Mouse (Mus musculus) intestine, embryonic 15.5 days (tissue): ENCODE measurements at regions not wholly inside any gene's neighbourhood (a gene's known extent, or its start where the extent isn't known, plus 50 kb on each side); places are given as distances from the start of the nearest gene placed in this dataset.

Experiments used
- ATAC-seq: fragments of 200-750 bp; cut with Nextera tagmentation; 2 replicates; pipeline ENCODE4 v1.8.0; 2017; ENCODE audit warnings: moderate TSS enrichment, moderate library complexity
- H3K27ac ChIP-seq: fragments of 300-500 bp; sonication (generic); 2 replicates; pipeline ENCODE4 v1.5.1; 2015; ENCODE audit warnings: mild to moderate bottlenecking, inconsistent platforms
- H3K27me3 ChIP-seq: fragments of 300-500 bp; sonication (generic); replicated peaks from 2 replicates; pipeline ENCODE4 v1.6.1; 2015; ENCODE audit warnings: inconsistent platforms
- H3K36me3 ChIP-seq: fragments of 300-500 bp; sonication (generic); 2 replicates; pipeline ENCODE4 v1.6.1; 2015; ENCODE audit warnings: inconsistent platforms
- H3K4me1 ChIP-seq: fragments of 300-500 bp; sonication (generic); replicated peaks from 2 replicates; pipeline ENCODE4 v1.6.1; 2015; ENCODE audit warnings: inconsistent platforms
- H3K4me2 ChIP-seq: fragments of 300-500 bp; sonication (generic); replicated peaks from 2 replicates; pipeline ENCODE4 v1.6.1; 2015; ENCODE audit warnings: mild to moderate bottlenecking, inconsistent platforms
- H3K4me3 ChIP-seq: fragments of 300-500 bp; sonication (generic); replicated peaks from 2 replicates; pipeline ENCODE4 v1.5.1; 2015; ENCODE audit warnings: inconsistent platforms
- H3K9ac ChIP-seq: fragments of 300-500 bp; sonication (generic); 2 replicates; pipeline ENCODE4 v1.6.1; 2015; ENCODE audit warnings: inconsistent platforms
- H3K9me3 ChIP-seq: fragments of 300-500 bp; sonication (generic); 2 replicates; pipeline ENCODE4 v1.6.1; 2016; ENCODE audit warnings: inconsistent platforms
- WGBS: fragments of 180-500 bp; shearing (Covaris S2); methylation state at CpG from one replicate; pipeline ENCODE4 v1.1.7; 2015; 5-methylcytosine and 5-hydroxymethylcytosine counted together

DNA sequence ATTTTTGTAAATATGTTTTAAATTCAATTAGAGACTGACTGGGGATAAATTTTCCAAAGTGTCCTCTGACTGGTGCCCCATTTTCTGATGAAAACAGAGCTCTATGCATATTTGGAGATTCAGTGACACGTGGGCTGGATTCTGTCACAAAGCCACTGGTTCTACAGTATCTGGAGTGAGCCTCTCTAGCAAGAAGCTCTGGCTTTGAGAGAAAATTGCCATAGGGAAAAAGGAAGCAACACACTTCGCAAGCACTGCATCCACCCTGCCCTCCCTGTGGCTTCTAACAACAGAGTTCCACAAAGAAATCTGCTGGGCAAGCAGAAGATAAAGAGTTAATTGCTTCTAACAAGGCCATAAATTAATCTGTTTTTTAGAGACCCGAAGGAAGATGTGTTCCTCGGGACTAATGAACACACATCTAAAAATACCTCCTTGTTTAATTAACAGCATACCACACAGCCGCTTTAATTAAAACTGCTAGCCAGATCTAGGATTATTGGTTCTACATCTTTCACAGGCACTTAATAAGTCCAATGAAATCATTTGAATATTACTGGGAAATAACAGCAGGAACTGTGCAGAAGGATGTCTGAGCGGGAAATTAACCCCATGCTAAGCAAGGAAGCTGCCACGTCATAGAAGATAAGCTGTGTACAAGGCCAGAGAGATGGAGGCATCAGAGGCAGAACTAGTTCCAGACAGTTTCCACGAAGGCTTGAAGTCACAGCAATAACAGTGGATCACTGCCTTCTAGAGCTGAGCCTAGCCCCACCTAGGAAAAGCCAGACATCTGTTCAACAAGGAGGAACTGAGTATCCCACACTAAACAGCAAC, 113.7 kb upstream of the Ccdc85a start:
- Histone ChIP-seq H3K9me3 (no peaks in the 10 kb centered on the region), H3K27me3 (no peaks in the 10 kb centered on the region), H3K4me3 (no peak overlapping the region), H3K4me1 (no peaks in the 10 kb centered on the region), H3K9ac (no peak overlapping the region), H3K27ac (no peak overlapping the region), H3K4me2 (no peak overlapping the region), H3K36me3 (no peaks in the 10 kb centered on the region)
- WGBS: 27% methylated on average over 8 of the region's 8 CpGs
- no peak for ATAC-seq

DNA sequence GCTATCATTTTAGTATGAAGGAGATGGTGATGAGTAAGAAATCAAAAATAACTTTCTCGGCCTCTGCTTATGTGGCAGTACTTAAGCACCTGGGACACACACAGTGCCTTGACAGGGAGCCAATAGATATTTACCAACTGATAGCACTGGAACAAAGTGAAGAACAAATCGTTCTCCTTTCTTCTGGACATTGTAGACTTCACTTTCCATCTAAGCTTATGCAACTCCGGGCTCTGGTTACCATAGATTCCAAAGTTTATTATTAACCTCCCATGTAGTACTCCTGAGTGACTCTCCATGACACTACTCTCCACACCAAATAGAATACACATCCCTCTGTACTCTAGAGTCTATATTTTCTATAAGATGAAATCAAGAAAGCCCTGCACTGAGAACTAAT, 110.9 kb upstream of the Ccdc85a start:
- no peak overlapping the region for H3K4me2 ChIP-seq
- H3K9me3 ChIP-seq: no peaks in the 10 kb centered on the region
- H3K36me3 ChIP-seq: no peaks in the 10 kb centered on the region
- no peak for ATAC-seq
- H3K4me1 ChIP-seq: no peaks in the 10 kb centered on the region
- H3K9ac ChIP-seq: no peak overlapping the region
- no peak overlapping the region for H3K4me3 ChIP-seq
- no peaks in the 10 kb centered on the region for H3K27me3 ChIP-seq
- H3K27ac ChIP-seq: no peak overlapping the region
- WGBS: 63% methylated on average over 3 of the region's 3 CpGs

DNA sequence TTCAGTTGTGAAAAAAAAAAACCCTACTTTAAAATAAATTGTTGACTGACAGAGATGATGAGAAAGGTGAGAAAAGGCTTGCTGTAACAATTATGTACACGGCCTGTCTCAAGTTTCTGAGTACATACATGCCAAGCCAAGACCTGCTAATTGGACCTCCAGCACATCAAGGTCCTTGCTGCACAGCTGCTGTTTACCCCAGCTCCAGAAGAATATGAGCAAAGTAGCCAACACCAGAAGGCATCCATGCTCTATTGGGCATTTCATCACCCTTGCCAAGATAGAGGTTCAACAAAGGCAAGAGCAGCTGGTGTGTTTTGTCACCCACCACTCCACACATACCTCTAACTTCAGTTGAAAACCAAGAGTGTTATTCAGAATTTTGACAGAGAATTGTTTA, 109.2 kb upstream of the Ccdc85a start:
- WGBS: 44% methylated on average over 1 of the region's 1 CpGs
- no peak for ATAC-seq
- Histone ChIP-seq H3K4me2 (no peak overlapping the region), H3K36me3 (no peaks in the 10 kb centered on the region), H3K4me3 (no peak overlapping the region), H3K9me3 (no peaks in the 10 kb centered on the region), H3K27ac (0 out of 2 replicates have a peak overlapping the region, but pooled peaks have one; percentile 17), H3K27me3 (no peaks in the 10 kb centered on the region), H3K4me1 (no peaks in the 10 kb centered on the region), H3K9ac (no peak overlapping the region)

DNA sequence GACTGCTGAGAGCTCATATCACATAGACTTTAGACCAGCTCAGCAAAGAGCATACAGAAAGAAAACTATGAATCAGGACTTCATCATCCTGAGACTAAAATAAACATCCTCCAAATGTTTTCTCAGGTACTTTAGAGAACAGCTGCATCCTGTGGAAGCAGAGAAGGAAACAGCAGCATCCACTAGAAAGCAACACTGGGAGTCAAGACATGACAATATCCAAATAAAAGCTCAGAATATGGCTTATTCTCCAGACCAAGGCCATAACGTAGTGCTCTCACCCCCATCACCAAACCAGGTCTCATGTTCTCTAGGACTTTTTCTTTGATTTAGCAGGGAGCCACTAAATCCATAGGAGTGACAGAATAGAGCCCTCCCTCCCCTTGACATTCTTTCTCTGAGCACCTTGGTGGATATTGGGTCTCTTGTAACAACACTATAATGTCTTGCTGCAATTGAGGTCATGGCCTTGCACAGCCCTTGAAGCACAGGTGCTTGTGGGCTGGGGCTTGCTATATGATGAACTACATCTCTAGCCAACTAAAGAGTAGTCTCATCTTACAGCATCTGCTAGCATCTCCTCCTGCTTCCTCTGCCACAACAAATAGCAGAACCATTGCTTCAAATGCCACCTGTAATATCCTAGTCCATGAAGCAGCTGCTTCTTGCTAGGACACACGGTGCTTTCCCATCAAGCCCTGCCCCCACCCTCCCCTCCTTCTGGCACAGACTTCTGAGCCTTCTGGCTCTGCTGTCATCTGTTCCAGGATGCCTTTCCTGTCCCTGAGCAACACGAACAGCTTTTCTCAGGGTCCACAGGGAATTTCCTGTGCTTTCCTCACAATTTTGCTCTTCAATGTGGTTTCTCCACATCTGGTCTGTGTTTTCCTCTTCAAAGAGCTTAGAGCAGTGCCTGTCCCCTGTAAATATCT, 108.4 kb upstream of the Ccdc85a start:
- no peak overlapping the region for H3K27ac ChIP-seq
- no peaks in the 10 kb centered on the region for H3K9me3 ChIP-seq
- 17% methylated on average over 3 of the region's 3 CpGs for WGBS

DNA sequence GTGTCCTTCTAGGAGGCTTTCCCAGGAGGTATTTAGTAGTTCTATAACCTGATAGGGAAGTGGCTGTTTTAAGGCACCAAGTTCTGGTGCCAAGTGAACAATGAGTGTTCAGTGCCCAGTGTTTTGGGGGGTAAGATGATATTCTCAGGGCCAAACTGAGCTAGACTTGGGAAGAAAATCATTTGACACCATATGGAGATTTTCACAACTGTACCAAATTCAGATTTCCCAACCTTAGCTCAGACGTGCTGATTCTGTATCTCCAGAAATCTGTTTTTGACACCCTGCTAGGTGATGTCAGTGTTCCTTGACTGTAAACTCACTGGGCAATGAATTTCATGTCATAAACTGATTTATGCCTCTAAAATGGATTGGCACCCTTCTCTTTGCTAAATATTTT, 104.3 kb upstream of the Ccdc85a start:
- no peaks in the 10 kb centered on the region for H3K27me3 ChIP-seq
- H3K4me3 ChIP-seq: no peak overlapping the region
- no peaks in the 10 kb centered on the region for H3K36me3 ChIP-seq
- H3K27ac ChIP-seq: no peak overlapping the region
- ATAC-seq: no peak
- H3K4me1 ChIP-seq: no peaks in the 10 kb centered on the region
- no peak overlapping the region for H3K9ac ChIP-seq
- H3K9me3 ChIP-seq: no peaks in the 10 kb centered on the region
- no peak overlapping the region for H3K4me2 ChIP-seq
- WGBS: 72% methylated on average over 1 of the region's 1 CpGs

More for the DNA sequence above, 108.4 kb upstream of the Ccdc85a start:
- peak; percentile 49; the same call in 1 of the 2 replicates for ATAC-seq
- Histone ChIP-seq H3K27me3 (no peaks in the 10 kb centered on the region), H3K4me1 (no peaks in the 10 kb centered on the region), H3K4me2 (no peak overlapping the region), H3K36me3 (no peaks in the 10 kb centered on the region), H3K9ac (no peak overlapping the region), H3K4me3 (no peak overlapping the region)

DNA sequence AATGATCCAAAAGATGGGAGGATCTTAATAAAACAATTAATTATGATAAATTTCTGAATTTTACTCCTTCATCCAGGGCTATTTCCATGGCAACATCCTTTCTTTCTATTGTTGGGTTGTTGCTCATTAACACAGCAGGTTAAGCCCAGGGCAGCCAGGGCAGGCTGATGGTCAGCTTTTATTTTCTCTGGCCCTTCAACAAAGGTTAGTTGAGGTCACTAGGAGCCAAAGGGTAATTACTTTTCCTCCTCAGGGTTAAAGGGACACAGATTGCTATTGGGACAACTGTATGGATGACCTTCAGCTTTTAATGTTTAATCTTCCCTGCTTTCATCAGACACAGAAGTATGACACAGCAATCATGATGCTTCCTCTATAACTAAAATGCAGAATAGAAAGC, 101.3 kb upstream of the Ccdc85a start:
- no peak overlapping the region for H3K9ac ChIP-seq
- no peak overlapping the region for H3K4me3 ChIP-seq
- H3K9me3 ChIP-seq: no peaks in the 10 kb centered on the region
- no peak overlapping the region for H3K4me2 ChIP-seq
- H3K4me1 ChIP-seq: no peaks in the 10 kb centered on the region
- no peaks in the 10 kb centered on the region for H3K36me3 ChIP-seq
- H3K27ac ChIP-seq: no peak overlapping the region
- ATAC-seq: no peak
- no peaks in the 10 kb centered on the region for H3K27me3 ChIP-seq

DNA sequence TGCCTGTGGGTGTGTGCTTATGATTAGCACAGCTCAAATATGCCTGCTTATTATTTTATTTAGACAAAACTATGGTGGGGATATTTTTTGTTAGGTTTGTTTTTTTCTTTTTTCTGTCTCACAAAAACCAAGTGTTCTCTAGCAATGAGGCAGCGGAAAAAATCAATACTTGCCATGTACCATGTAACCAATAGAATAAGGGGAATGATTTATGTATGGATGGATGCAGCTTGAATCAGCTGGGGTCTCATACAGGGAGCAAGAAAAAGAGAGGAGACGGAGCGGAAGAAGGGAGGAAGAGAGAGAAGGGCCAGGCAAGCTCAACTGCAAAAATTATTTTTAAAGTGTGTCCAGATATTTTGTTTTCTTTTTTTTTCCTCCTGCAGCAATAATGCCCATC, 97.2 kb upstream of the Ccdc85a start:
- Histone ChIP-seq H3K36me3 (no peaks in the 10 kb centered on the region), H3K4me2 (no peak overlapping the region), H3K9me3 (no peaks in the 10 kb centered on the region), H3K9ac (no peak overlapping the region), H3K4me1 (no peaks in the 10 kb centered on the region), H3K27ac (no peak overlapping the region), H3K27me3 (no peaks in the 10 kb centered on the region), H3K4me3 (no peak overlapping the region)
- ATAC-seq: no peak
- 72% methylated on average over 3 of the region's 3 CpGs for WGBS

DNA sequence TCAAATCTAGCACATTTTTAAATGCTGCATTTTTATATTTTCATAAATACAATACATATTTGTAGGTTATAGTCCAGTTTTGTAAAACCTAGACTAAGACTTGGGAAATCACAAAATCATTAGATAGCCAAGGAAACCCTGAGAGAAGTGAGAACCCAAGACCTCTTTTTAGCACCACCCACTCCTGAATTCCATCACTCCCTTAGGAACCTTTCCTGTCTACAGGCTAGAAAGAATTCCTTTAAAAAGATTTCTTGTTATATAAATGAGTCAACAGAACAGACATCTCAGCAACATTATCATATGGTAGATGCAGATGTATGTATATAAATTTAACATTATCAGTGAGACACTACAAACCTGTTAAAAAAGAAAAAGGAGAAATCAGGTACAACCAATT, 86.6 kb upstream of the Ccdc85a start:
- Histone ChIP-seq H3K36me3 (no peaks in the 10 kb centered on the region), H3K4me2 (no peak overlapping the region), H3K27ac (no peak overlapping the region), H3K4me3 (no peak overlapping the region), H3K27me3 (no peaks in the 10 kb centered on the region), H3K9ac (no peak overlapping the region), H3K9me3 (no peaks in the 10 kb centered on the region), H3K4me1 (no peaks in the 10 kb centered on the region)
- no peak for ATAC-seq

DNA sequence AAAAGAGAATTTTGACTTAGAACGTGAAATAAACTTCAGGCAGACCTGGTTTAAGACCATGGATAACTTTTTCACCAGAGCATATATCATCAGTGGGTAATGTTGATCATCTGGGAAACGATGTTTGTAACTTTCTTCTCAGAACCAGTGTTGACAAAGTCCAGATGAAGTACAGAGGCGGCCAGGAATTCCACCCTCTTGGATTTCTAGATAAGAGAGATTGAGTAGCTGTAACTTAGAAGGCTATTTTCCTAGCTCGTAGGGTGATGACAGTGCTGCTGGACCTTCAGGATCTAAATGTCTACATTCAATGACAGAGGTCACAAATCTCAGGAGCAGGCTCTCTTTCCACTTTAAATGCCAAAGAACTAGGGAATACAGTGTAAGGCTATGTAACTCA, 85.2 kb upstream of the Ccdc85a start:
- WGBS: 26% methylated on average over 4 of the region's 4 CpGs
- no peak overlapping the region for H3K4me3 ChIP-seq
- H3K9me3 ChIP-seq: no peaks in the 10 kb centered on the region
- no peaks in the 10 kb centered on the region for H3K36me3 ChIP-seq
- no peaks in the 10 kb centered on the region for H3K4me1 ChIP-seq
- no peak for ATAC-seq
- no peaks in the 10 kb centered on the region for H3K27me3 ChIP-seq
- H3K9ac ChIP-seq: no peak overlapping the region
- H3K27ac ChIP-seq: no peak overlapping the region
- no peak overlapping the region for H3K4me2 ChIP-seq

DNA sequence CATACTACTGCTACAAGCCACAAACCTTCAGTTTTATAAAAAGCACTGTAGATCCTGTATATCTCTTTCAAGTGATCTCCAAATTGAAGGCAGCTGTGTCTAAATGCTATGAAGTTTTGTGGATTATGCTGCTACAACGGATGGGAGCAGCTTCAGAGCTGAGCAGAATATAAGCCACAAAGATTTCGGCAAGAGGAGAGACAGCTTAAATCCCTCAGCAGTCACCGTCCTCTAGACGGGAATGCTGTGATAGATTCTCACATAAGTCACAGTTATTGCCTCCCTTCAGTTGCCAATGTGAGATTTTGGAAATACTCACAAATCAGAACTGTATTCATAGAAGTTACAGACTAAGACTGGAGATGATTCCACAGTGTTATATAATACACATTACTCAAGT, 76.3 kb upstream of the Ccdc85a start:
- no peak overlapping the region for H3K4me2 ChIP-seq
- ATAC-seq: no peak
- no peak overlapping the region for H3K9ac ChIP-seq
- no peaks in the 10 kb centered on the region for H3K27me3 ChIP-seq
- H3K36me3 ChIP-seq: no peaks in the 10 kb centered on the region
- H3K9me3 ChIP-seq: no peaks in the 10 kb centered on the region
- no peaks in the 10 kb centered on the region for H3K4me1 ChIP-seq
- H3K27ac ChIP-seq: no peak overlapping the region
- no peak overlapping the region for H3K4me3 ChIP-seq
- whole genome bisulfite sequencing: 65% methylated on average over 4 of the region's 4 CpGs

DNA sequence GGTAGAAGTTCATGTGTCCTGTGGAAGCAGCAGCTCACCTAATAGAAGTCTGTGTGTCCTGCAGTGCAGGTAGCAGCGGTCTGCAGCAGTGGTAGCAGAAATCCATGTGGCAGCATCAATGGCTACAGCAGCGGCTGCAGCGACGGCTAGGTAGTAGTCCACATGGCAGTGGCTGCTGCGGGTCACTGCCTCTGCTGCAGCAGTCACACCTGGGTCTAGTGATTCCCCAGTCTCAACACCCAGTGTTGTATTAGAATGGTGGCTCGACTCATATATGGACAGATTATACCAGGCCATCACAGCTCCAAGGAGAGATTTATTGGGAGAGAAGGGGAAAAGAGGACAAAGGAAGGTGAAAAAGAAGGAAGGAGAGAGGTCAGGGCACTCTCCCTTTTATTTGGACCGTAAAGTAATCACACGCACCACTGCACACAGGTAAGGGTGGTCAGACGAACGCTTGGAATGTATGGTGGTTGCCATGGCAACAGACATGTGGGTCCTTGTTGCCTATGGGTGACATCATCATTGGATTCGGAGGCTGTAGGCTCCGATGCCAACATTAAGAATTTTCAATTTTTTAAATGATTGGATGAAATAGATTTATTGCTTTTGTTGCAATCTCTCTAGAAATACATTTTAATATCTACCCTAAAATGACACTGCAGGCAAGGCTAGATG, 71.2 kb upstream of the Ccdc85a start:
- Histone ChIP-seq H3K9me3 (no peaks in the 10 kb centered on the region), H3K9ac (no peak overlapping the region), H3K27ac (no peak overlapping the region), H3K4me3 (no peak overlapping the region), H3K27me3 (no peaks in the 10 kb centered on the region), H3K36me3 (no peaks in the 10 kb centered on the region), H3K4me1 (no peaks in the 10 kb centered on the region), H3K4me2 (no peak overlapping the region)
- no peak for ATAC-seq
- WGBS: 81% methylated on average over 12 of the region's 12 CpGs

DNA sequence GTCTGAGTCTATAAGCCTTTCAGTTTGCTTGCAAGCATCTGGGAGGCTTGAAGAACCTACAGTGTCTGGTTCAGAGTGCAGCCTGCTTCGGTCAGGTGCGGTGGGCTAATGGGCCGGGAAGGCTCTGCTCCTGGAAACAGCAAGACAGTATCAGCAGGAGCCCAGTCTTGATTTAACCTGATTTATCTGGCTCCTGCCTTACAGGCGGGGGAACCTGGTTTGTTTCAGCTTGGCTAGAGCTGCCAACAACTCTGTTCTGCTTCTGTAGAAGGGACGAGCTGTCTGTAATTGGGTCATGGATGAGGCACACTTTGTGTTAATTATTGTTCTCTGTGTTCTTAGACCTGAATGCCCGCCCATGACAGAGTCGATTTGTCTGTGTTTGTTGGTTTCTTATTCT, 65.3 kb upstream of the Ccdc85a start:
- no peaks in the 10 kb centered on the region for H3K9me3 ChIP-seq
- 64% methylated on average over 7 of the region's 7 CpGs for WGBS
- H3K36me3 ChIP-seq: no peaks in the 10 kb centered on the region
- no peak overlapping the region for H3K4me3 ChIP-seq
- no peaks in the 10 kb centered on the region for H3K4me1 ChIP-seq
- H3K27me3 ChIP-seq: no peaks in the 10 kb centered on the region
- H3K9ac ChIP-seq: no peak overlapping the region
- ATAC-seq: no peak
- no peak overlapping the region for H3K27ac ChIP-seq
- no peak overlapping the region for H3K4me2 ChIP-seq
